Mouse (Mus musculus): ENCODE measurements around the gene Fbxl14. TPM values are rescaled to one million over a fixed set of nuclear protein-coding genes. Genes with fewer than 3 reads are reported as not detected.
A peak's percentile ranks its signal among the peaks of the same experiment; 100 is the strongest.

Fbxl14 gene
- total RNA-seq, 2 experiments from 2014 or later: 26.8 to 30.0 TPM

DNA sequence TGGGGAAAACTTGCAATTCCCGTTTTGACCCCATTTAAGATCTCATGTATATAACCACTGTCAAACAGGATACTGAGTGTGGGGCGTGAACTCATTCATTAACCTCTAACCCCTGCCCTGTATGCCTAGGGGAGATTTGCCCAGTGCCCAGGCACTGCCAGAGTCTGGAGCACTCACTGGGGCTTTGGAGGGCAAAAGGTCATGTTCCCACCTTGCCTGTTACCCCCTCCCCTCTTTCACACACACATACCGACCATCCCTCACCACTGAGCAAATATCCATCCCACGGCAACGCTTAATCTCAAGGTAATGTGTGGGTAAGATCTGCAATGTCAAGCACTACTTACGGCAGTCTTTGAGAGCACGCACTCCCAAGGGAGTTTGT is 13.2 kb downstream of the Fbxl14 start:
- no peak for DNase-seq

DNA sequence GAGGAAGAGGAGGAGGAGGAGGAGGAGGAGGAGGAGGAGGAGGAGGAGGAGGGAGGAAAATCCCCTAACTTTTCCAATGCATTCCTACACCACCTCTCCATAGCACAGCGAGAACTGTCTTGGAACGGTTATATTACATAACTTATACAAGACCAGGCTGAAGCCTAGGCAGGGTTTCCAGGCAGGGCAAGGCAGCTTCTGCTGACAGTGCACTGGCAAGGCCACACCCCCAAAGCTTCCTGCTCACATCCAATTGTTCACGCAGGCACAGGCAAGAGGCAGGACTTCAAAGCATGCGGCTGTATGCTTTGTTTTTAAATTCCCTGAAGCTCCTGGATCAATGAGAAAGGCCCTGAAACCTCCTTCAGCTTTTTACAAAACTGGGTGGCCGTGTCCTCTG is 19.8 kb downstream of the Fbxl14 start:
- DNase-seq: peak; percentile 67

DNA sequence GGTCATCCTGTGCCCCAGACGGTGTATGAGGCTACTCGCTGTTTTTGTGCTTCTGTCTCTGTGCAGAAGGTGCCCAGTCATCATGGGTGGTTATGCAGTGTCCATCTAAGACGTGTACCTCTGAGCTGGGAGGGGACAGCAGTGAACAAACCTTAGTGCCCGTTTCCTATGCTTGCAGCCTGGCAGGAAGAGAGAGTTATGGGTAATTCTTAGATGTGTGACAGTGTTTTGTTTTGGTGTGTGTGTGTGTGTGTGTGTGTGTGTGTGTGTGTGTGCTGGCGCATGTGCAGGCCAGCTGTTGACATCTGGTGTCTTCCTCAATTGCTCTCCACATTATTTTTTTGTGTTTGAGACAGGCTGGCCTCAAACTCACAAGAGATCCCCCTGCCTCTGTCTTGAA is 20.6 kb downstream of the Fbxl14 start:
- no peak for DNase-seq

DNA sequence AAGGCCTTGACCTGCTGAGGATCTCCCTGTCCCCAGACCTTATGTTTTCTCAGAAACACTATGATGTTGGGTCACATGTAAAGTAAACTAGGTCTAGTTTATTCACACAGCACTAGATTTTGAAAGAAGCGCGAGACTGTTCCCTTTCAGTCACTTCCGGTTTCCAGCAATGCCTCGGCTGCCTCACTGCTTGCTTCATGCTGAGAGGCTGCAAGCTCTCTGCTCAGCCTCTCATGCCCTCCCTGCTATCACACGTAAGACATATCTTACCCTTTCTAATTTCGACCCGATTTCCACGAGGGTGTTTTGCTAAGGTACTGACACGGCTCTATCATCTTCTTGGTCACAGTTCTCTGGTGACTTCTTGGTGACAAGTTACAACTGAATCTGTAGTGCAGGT is 22.6 kb downstream of the Fbxl14 start:
- DNase-seq: no peak

DNA sequence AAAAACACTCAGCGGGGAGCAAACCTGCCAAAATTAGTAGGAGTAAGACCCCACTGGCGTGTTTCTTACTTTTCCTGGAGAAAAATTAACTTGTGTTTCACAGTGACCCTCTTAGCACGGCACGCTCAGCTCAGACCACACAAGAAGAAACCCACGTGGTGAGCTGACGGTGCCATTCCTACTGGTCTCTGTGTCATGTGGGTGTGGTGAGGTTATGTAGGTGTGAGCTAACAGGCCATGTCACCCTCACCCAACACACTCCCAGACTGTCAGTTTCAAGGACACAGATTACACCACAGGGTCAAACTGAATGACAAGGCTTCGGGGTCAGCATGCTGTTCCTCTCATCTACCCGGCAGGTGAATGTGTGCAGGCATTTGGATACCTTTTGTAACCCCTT is 25.3 kb downstream of the Fbxl14 start:
- no peak for DNase-seq

DNA sequence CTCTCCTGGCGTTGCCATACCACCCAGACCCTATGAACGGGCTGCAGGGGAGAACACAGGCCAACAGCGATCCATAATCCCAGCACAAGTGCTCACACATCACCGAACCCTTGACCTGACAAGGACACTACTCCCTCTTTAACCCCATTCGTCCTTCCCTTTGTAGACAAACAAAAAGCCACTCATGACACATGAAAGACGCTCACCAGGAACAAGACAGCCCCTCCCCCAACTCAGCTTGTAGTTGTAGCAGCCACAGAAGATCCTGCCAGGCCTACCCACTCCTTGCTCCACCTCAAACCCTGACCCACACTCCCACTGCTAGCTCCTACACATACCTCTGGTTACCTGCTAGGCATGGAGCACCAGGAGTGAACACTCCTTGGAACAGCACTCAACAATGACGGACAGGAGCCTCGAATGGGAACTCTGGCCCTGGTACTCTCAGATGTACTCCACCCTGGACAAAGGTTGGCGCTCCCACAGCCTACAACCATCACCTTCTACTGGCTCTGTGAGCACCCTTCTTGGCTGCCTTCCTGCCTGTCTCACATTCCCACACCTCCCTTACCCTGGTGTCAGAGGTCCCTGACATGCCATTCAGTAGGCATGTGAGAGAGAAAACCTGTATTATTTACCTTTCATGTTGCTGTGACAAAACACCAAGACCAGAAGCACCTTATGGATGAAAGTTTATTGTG is 26.2 kb downstream of the Fbxl14 start:
- DNase-seq: no peak

DNA sequence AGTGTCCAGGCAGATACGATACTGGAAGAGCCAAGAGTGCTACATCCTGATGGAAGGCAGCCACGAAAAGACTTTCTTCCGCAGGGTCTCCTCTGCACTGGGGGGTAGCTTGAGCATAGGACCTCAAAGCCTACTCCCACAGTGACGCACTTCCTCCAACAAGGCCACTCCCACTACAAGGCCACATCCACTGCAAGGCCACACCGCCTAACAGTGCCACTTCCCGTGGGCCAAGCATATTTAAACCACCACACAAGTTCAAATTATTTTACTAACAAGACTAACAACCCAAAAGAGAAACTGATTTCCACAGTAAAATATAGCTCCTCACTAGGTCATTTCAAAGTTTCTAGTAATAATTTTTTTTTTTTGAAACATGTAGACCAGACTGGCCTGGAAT is 28.8 kb downstream of the Fbxl14 start:
- no peak for DNase-seq

DNA sequence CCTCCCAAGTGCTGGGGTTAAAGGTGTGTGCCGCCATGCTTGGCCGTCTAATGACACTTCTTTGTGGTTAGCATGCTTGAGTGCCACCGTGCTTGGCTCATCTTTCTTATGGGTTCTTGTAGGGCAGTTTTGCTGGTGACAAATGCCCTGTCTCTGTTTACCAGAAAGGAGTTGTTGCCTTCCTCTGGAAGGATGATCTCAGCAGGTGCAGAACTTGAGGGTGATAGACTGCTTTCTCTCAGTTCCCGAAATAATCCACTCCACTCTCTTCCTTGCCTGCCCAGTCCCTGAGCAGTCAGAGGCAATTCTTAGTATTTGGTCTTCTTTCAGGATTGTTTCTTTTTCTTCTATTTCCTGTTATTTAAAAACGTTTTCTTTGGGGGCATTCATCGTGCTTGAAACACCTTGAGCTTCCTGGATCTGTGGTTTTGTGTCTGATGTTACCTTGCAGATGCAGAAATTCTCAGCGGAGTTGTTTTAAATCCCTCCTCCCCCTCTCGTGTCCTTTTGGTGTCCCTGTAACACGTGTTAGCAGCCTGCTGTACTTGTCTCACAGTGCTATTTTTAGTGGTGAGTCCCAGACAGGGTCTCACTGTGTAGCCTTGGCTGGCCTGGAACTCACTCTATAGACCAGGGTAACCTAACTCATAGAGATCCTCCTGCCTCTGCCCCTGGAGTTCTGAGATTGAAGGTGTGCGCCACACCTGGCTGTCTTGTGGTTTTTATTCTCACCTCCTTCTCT is 29.3 kb downstream of the Fbxl14 start:
- no peak for DNase-seq

DNA sequence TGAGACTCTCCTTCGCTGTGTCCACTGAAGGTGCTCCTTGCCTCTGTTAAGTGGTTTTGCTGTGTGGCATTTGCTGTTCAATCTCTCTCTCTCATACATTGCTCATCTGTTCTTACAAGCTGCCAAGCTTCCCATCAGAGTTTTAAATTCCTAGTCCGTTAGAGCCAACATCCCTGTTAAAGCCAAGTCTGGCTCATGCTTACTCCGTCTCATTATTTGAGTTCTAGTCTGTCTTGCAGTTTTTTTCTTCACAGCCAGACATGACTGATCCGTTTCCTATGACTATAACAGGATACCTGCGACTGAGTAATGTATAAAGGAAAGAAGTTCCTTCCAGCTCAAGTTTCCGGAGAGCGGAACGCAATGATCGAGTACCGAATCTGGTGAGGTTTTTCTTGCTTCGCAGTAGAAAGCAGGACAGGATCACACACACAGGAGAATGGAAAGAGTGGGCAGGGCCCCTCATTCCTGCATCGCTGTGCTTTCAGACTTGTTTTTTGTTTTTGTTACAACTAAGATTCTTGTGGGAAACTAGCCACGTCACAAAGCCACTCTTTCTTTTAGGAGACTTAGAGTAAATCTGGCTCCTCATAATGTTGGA is 30.1 kb downstream of the Fbxl14 start:
- DNase-seq: no peak

DNA sequence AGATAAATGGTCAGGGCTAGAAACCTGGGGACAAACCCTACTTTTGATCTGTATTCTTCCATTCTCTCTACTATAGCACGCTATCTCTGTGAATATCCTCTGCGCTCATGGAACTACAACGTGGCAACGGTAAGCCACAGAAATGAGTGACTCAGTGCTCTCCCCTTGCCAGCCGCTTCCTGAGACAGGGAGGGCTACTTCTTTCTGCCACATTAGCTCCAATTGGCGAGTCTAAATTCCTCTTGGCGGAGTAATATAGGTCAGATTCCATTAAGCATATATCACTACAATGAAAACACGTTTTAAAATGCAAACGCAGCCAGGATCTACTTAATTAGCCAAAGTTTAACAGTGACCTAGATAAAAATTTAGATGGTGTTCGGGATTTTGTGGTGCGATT is 33.2 kb downstream of the Fbxl14 start:
- DNase-seq: no peak

DNA sequence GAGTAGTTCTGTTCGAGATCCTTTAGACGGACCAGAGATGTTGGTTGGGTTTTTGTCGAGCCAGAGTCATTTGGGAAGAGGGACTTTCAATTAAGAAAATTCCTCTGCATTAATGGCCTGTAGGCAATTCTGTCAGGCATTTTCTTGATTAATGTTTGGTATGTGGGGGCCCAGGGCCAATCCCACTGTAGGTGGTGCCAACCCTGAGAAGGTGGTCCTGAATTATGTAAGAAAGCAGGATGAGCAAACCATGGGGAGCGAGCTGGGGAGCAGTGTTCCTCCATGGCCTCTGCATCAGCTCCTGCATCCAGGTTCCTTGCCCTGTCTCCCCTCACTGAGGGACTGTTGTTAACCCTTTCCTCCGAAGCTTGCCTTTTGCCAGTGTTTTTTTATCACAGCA is 34.0 kb downstream of the Fbxl14 start:
- DNase-seq: no peak

DNA sequence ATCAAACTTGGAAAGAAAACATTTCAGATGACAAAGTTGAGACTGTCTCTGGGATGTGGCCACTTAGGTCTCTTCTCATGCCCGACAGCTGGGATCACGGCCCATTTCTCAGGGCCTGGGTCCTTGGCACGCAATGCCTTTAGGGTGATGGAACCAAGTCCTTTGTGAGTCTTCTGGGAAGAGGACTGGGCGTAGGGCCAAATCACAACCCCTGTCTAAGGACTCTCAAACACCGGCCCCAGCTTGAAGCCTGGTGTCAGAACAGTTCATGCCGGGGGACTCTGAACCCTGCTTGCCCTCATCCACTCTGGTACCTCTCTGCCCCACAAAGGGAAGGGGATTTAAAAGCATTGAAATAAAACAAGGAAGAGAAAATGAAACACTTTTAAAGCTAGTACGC is 34.6 kb downstream of the Fbxl14 start:
- no peak for DNase-seq

DNA sequence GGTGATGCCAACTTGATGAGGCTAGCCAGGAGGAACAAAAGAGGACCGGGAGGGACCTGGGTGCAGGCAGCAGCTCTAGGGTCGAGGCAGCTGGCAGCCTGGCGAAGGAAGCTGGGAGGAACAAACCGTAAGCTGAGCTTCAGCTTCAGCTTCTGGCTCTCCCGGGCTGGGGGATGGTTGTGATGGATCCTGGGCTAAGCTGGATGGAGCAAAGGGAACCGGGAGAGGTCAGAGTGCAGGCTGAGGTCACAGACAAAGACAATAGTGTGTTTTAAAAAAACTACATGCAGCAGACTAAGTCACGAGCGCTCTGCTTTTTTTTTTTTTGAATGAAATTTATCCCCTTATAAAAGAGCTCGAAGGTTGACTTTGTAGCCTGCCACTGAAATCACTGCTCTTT is 41.3 kb downstream of the Fbxl14 start:
- DNase-seq: no peak

DNA sequence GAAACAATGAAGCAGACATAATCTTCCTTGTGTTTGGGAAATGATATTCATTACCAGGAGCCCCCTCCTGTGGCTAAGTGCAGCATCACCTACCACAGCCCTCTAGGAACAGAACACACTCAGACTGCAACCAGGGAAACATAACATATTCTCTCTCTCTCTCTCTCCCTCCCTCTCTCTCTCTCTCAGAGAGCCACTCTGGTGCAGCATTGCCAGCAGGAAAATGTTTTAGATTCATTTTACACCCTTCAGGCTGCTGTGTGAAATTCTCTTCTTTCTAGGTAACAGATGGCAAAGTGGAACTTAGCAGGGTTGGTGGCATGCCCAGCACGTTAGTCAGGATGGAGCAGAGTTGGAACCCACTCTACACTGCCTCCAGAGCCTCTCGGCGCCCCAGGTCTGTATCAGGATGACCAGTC is 42.0 kb downstream of the Fbxl14 start:
- DNase-seq: no peak

DNA sequence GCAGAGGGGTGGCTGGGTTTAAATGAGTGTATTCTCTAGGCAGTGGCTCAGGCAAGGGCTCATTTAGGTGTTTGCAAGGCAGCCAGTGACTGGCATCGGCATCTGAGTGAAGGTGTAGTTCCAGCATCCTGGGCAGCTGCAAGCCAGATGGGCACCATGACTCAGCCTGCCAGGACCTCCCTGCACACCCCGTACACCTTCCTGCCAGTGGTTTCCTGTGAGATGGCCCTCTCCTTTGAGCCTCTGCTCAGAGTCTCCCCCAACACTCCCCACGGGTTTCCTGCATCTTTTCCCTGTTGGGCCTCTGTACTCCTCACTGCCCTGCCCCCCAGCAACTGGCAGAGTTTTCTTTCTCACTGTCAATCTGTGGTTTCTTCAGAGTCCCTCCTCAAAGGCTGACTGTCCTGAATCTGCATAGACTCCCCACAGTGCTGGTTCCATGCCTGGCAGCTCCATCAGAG is 42.5 kb downstream of the Fbxl14 start:
- no peak for DNase-seq

DNA sequence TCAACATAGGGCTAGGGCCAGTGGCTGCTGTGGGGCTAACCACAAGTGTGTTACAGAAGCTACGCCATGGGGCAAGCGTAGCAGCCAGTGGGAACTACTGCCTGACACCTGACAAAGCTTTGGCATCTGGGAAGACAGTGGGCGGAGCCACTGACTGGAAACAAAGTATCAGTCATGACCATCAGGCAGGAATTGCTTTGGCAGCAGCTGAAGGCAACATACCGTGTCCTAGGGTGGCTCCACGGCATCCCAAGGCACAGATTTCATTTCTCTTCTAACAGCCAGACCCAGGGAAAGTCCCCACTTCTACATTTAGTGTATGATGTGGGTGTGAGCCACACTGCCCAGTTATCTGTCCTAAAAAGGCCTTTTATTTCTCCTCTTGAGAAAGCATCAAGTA is 47.0 kb downstream of the Fbxl14 start:
- no peak for DNase-seq

DNA sequence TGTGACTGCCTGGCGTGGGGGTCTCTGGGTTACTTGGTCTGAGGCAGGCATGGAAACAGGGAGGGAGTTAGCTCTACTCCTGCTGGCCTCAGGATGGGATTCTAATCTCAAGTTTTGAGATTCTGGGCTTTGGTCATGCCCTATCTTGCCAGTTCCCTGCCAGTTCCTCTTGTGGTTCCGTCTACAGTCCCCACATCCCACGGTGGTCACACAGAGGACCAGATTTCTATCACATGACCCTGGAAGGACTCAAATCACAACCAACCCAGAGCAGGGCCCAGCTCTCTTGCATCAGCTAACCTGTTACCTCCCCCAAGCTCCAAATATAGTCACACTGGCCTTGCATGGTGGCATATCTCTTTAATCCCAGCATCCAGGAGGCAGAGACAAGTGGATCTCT is 50.2 kb downstream of the Fbxl14 start:
- no peak for DNase-seq

Other genes starting within 250 kb of the Fbxl14 start
- under 1 TPM in 1 of 2 experiments, not detected in 1; 0.48 TPM for gene Cacna2d4, start 243.1 kb upstream of the Fbxl14 start, total RNA-seq (2021)
- gene Lrtm2, start 148.9 kb upstream of the Fbxl14 start, total RNA-seq (2021): under 1 TPM in 1 of 2 experiments, not detected in 1; 0.12 TPM
- gene Adipor2, start 62.0 kb upstream of the Fbxl14 start, total RNA-seq (2021): 100 to 1,000 TPM; 204 to 214 TPM
- gene Wnt5b, start 64.7 kb downstream of the Fbxl14 start, total RNA-seq (2021): 1 to 10 TPM; 3.1 to 3.7 TPM